Comparison of ENCODE assay signal across 1 mouse cellular context in the genomic region with DNA sequence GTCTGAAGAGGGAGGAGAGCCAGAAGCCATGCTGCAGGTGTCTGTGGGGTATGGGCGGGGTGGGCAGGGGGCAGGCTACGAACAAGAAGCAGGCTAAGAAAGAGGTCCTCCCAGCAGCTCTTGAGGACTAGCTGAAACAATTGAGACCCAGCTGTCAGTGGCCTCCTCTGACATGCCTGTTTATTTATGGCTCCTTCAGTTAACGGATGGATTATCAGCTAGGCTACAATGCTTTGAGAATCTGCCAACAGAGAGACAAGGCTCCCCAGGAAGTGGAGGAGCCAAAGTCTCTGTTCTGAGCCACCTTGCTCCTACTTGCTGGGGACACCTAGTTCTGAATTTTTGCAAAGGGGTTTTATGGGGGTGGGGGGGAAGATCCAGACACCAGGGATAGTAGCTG.
A peak's percentile ranks its signal among the peaks of the same experiment; 100 is the strongest.
TF ChIP-seq lines count a peak whose summit lies in the region.

No protein-coding gene starts in this region.

TF ChIP-seq in MEL, 35 proteins besides CTCF, POLR2A, EP300 and RAD21 (continued from another document):
- 0 out of 2 replicates have a peak, but pooled peaks have one; percentile 34 for TF ChIP-seq RCOR1 (IDR thresholded peaks at IDR 0.05; ENCODE audit: low read depth, low read length)
- no peak for TF ChIP-seq SIN3A (IDR thresholded peaks at IDR 0.05; ENCODE audit: low read length)
- TF ChIP-seq USF1 (IDR thresholded peaks at IDR 0.05; ENCODE audit: low read depth, low read length), result no peak
- no peak for TF ChIP-seq BHLHE40 (IDR thresholded peaks at IDR 0.05; ENCODE audit: borderline replicate concordance, low read depth, low read length)
- TF ChIP-seq TCF12 (IDR thresholded peaks at IDR 0.05; ENCODE audit: low read depth, low read length), result peak; percentile 77
- TF ChIP-seq CHD2 (IDR thresholded peaks at IDR 0.05; ENCODE audit: low read length), result no peak
- TF ChIP-seq MAFK (IDR thresholded peaks at IDR 0.05; ENCODE audit: borderline replicate concordance, low read depth, low read length), result no peak
- 0 out of 2 replicates have a peak, but pooled peaks have one; percentile 42 for TF ChIP-seq ELF1 (IDR thresholded peaks at IDR 0.05; ENCODE audit: low read depth, low read length)
- TF ChIP-seq POLR2AphosphoS2 (IDR thresholded peaks at IDR 0.05; ENCODE audit: low read length), result no peak
- TF ChIP-seq ZMIZ1 (IDR thresholded peaks at IDR 0.05; ENCODE audit: low read depth, low read length), result no peak
- TF ChIP-seq MYC (IDR thresholded peaks at IDR 0.05; ENCODE audit: low read depth, low read length), result no peak
- no peak for TF ChIP-seq MAX (IDR thresholded peaks at IDR 0.05; ENCODE audit: low read length)
- TF ChIP-seq E2F4 (IDR thresholded peaks at IDR 0.05; ENCODE audit: borderline replicate concordance, low read depth, low read length), result no peak
- no peak for TF ChIP-seq GABPA (IDR thresholded peaks at IDR 0.05; ENCODE audit: low read depth, low read length)
- TF ChIP-seq KAT2A (conservative IDR thresholded peaks at IDR 0.05; ENCODE audit: low read depth, low read length), result no peak
- TF ChIP-seq MYB (IDR thresholded peaks at IDR 0.05; ENCODE audit: low read depth, low read length), result peak; percentile 98
- no peak for TF ChIP-seq USF2 (IDR thresholded peaks at IDR 0.05; ENCODE audit: borderline replicate concordance in 1 of 2, insufficient read depth in 1 of 2, low read depth in 1 of 2, low read length in 2 of 2)
- TF ChIP-seq MEF2A (IDR thresholded peaks at IDR 0.05; ENCODE audit: extremely low read depth, insufficient replicate concordance, low read depth, low read length, poor library complexity, severe bottlenecking), result peak; percentile 90; the same call in 1 of the 2 replicates
- no peak for TF ChIP-seq NELFE (IDR thresholded peaks at IDR 0.05; ENCODE audit: low read depth, low read length)
